Mouse (Mus musculus): ENCODE data around the gene Samd13. TPM values are rescaled to one million over a fixed set of nuclear protein-coding genes. Genes with fewer than 3 reads are reported as not detected.

The Samd13 gene
- polyA plus RNA-seq, 1 experiment from 2014 or later: 0.63 TPM

GRCm38 (mm10) chr3:146620555-146621249 is 64.7 kb downstream of the Samd13 start:
- Histone ChIP-seq H3K4me1 (replicated peaks; ENCODE audit: insufficient read depth, low read length) (no peaks in the 10 kb centered on the region), H3K4me3 (replicated peaks; ENCODE audit: low read depth, low read length) (no peak overlapping the region), H3K27ac (no peak overlapping the region), H3K27me3 (ENCODE audit: insufficient read depth, low read length) (no peaks in the 10 kb centered on the region), H3K36me3 (ENCODE audit: insufficient read depth, low read length) (no peaks in the 10 kb centered on the region), H3K9me3 (replicated peaks; ENCODE audit: low read length) (no peaks in the 10 kb centered on the region; the same call in 1 of the 2 replicates), H3K9ac (ENCODE audit: low read depth, low read length) (no peak overlapping the region), H3K4me2 (ENCODE audit: low read length) (no peak overlapping the region)
- no peak for DNase-seq (ENCODE audit: low spot score)
- TF ChIP-seq CTCF (IDR thresholded peaks at IDR 0.05; ENCODE audit: low read depth): no peak
- no peak for ATAC-seq (replicated peaks; ENCODE audit: low FRiP score, low read depth)
- 89% methylated on average over 14 of the region's 14 CpGs for WGBS

- H3K36me3 ChIP-seq (ENCODE audit: insufficient read depth, low read length): no peaks in the 10 kb centered on the region
- no peak overlapping the region for H3K9ac ChIP-seq (ENCODE audit: low read depth, low read length)
- H3K27me3 ChIP-seq (ENCODE audit: insufficient read depth, low read length): no peaks in the 10 kb centered on the region
- WGBS: 81% methylated on average over 10 of the region's 10 CpGs
- no peak overlapping the region for H3K4me3 ChIP-seq (replicated peaks; ENCODE audit: low read depth, low read length)
- DNase-seq (ENCODE audit: low spot score) (no peak), ATAC-seq (replicated peaks; ENCODE audit: low FRiP score, low read depth) (no peak)
- no peaks in the 10 kb centered on the region for H3K4me1 ChIP-seq (replicated peaks; ENCODE audit: insufficient read depth, low read length)
- H3K4me2 ChIP-seq (ENCODE audit: low read length): no peak overlapping the region
- H3K27ac ChIP-seq: no peak overlapping the region
- TF ChIP-seq CTCF (IDR thresholded peaks at IDR 0.05; ENCODE audit: low read depth): no peak
- no peaks in the 10 kb centered on the region; the same call in 1 of the 2 replicates for H3K9me3 ChIP-seq (replicated peaks; ENCODE audit: low read length)
Observed at GRCm38 (mm10) chr3:146620101-146620500, 65.3 kb downstream of the Samd13 start.

- no peaks in the 10 kb centered on the region for H3K36me3 ChIP-seq (ENCODE audit: insufficient read depth, low read length)
- no peaks in the 10 kb centered on the region; the same call in 1 of the 2 replicates for H3K9me3 ChIP-seq (replicated peaks; ENCODE audit: low read length)
- no peak overlapping the region for H3K27ac ChIP-seq
- 86% methylated on average over 4 of the region's 4 CpGs for WGBS
- ATAC-seq (replicated peaks; ENCODE audit: low FRiP score, low read depth) (no peak), DNase-seq (ENCODE audit: low spot score) (no peak)
- H3K4me1 ChIP-seq (replicated peaks; ENCODE audit: insufficient read depth, low read length): no peaks in the 10 kb centered on the region
- no peak overlapping the region for H3K9ac ChIP-seq (ENCODE audit: low read depth, low read length)
- no peak overlapping the region for H3K4me3 ChIP-seq (replicated peaks; ENCODE audit: low read depth, low read length)
- H3K27me3 ChIP-seq (ENCODE audit: insufficient read depth, low read length): no peaks in the 10 kb centered on the region
- TF ChIP-seq CTCF (IDR thresholded peaks at IDR 0.05; ENCODE audit: low read depth): no peak
- no peak overlapping the region for H3K4me2 ChIP-seq (ENCODE audit: low read length)
Observed at GRCm38 (mm10) chr3:146618357-146618756, 67.0 kb downstream of the Samd13 start.

- Histone ChIP-seq H3K4me2 (ENCODE audit: low read length) (no peak overlapping the region), H3K36me3 (ENCODE audit: insufficient read depth, low read length) (no peaks in the 10 kb centered on the region), H3K27me3 (ENCODE audit: insufficient read depth, low read length) (no peaks in the 10 kb centered on the region), H3K9me3 (replicated peaks; ENCODE audit: low read length) (no peaks in the 10 kb centered on the region; the same call in 1 of the 2 replicates), H3K4me1 (replicated peaks; ENCODE audit: insufficient read depth, low read length) (no peaks in the 10 kb centered on the region), H3K27ac (no peak overlapping the region), H3K4me3 (replicated peaks; ENCODE audit: low read depth, low read length) (no peak overlapping the region), H3K9ac (ENCODE audit: low read depth, low read length) (no peak overlapping the region)
- DNase-seq (ENCODE audit: low spot score): no peak
- no peak for TF ChIP-seq CTCF (IDR thresholded peaks at IDR 0.05; ENCODE audit: low read depth)
- no peak for ATAC-seq (replicated peaks; ENCODE audit: low FRiP score, low read depth)
Observed at GRCm38 (mm10) chr3:146617946-146618345, 67.4 kb downstream of the Samd13 start.

GRCm38 (mm10) chr3:146616533-146617283 is 68.7 kb downstream of the Samd13 start:
- no peak overlapping the region for H3K27ac ChIP-seq
- no peak for ATAC-seq (replicated peaks; ENCODE audit: low FRiP score, low read depth)
- no peak for DNase-seq (ENCODE audit: low spot score)

GRCm38 (mm10) chr3:146615496-146615895 is 69.9 kb downstream of the Samd13 start, which contains the start of gene Dnase2b:
TSS of gene Dnase2b (minus strand) at chr3:146615596.
- Histone ChIP-seq H3K9ac (ENCODE audit: low read depth, low read length) (no peak within 1 kb of the TSS), H3K36me3 (ENCODE audit: insufficient read depth, low read length) (no peaks in the 10 kb centered on the region), H3K4me2 (ENCODE audit: low read length) (no peak within 1 kb of the TSS), H3K27ac (no peak within 1 kb of the TSS), H3K9me3 (replicated peaks; ENCODE audit: low read length) (no peaks in the 10 kb centered on the region; the same call in 1 of the 2 replicates), H3K27me3 (ENCODE audit: insufficient read depth, low read length) (no peaks in the 10 kb centered on the region), H3K4me3 (replicated peaks; ENCODE audit: low read depth, low read length) (no peak within 1 kb of the TSS), H3K4me1 (replicated peaks; ENCODE audit: insufficient read depth, low read length) (no peaks in the 10 kb centered on the region)
- ATAC-seq (replicated peaks; ENCODE audit: low FRiP score, low read depth): no peak
- WGBS: 84% methylated on average over 4 of the region's 4 CpGs
- TF ChIP-seq CTCF (IDR thresholded peaks at IDR 0.05; ENCODE audit: low read depth): no peak
- no peak for DNase-seq (ENCODE audit: low spot score)

More at GRCm38 (mm10) chr3:146616533-146617283, 68.7 kb downstream of the Samd13 start:
- Histone ChIP-seq H3K9me3 (replicated peaks; ENCODE audit: low read length) (no peaks in the 10 kb centered on the region; the same call in 1 of the 2 replicates), H3K27me3 (ENCODE audit: insufficient read depth, low read length) (no peaks in the 10 kb centered on the region), H3K4me2 (ENCODE audit: low read length) (no peak overlapping the region), H3K4me3 (replicated peaks; ENCODE audit: low read depth, low read length) (no peak overlapping the region), H3K9ac (ENCODE audit: low read depth, low read length) (no peak overlapping the region), H3K36me3 (ENCODE audit: insufficient read depth, low read length) (no peaks in the 10 kb centered on the region), H3K4me1 (replicated peaks; ENCODE audit: insufficient read depth, low read length) (no peaks in the 10 kb centered on the region)
- 60% methylated on average over 5 of the region's 5 CpGs for WGBS
- TF ChIP-seq CTCF (IDR thresholded peaks at IDR 0.05; ENCODE audit: low read depth): no peak

Measured in kidney, postnatal 0 days (tissue).